Mouse (Mus musculus): ENCODE measurements around the gene Csnk1g1. TPM values are rescaled to one million over a fixed set of nuclear protein-coding genes. Genes with fewer than 3 reads are reported as not detected.
A peak's percentile ranks its signal among the peaks of the same experiment; 100 is the strongest.

Gene Csnk1g1
- polyA plus RNA-seq, 1 experiment from 2014 or later, result 8.4 TPM

DNA sequence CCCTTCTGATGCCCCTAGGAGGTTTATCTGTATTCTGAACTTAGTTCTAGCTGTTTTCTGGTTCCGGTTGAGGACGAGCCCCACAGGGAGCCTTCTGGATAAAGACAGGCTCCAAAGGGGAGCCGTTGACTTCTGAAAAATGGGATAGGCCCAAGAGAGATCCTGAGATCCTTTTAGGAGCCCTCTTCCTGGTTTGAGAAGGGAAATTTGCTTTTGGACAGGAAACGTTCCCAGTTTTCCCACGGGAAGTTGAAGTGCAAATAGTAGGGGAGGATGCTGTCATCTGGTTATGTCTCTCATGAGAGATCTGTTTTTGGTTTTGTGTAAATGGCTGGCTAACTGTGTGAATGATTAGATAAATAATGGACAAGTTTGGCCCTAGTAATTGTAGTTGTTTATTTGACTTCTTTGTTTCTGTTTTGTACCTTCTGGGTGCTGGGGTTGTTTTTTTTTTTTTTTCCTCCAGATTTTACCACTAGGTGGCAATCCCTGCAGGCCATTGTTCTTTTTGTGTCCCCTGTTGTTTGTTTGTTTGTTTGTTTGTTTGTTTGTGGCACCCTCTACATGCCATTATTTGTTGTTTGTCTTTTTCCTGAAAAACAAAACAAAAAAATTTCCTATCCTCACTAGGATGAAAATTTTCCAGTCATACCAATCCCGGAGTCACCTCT lies 141.3 kb downstream of the Csnk1g1 start:
- Histone ChIP-seq H3K4me3 (ENCODE audit: low read depth, low read length) (no peak overlapping the region), H3K4me1 (ENCODE audit: insufficient read depth, low read depth, low read length) (no peaks in the 10 kb centered on the region), H3K27me3 (replicated peaks; ENCODE audit: insufficient read depth, low read length) (no peaks in the 10 kb centered on the region), H3K4me2 (replicated peaks; ENCODE audit: low read depth, low read length) (no peak overlapping the region), H3K36me3 (ENCODE audit: insufficient read depth, low read length) (no peaks in the 10 kb centered on the region), H3K27ac (ENCODE audit: low read length) (no peak overlapping the region), H3K9me3 (ENCODE audit: low read length) (no peaks in the 10 kb centered on the region; the same call in 1 of the 2 replicates), H3K9ac (replicated peaks; ENCODE audit: low read depth) (no peak overlapping the region)
- DNase-seq (ENCODE audit: low spot score), result no peak
- TF ChIP-seq EP300 (IDR thresholded peaks at IDR 0.05) (no peak), CTCF (IDR thresholded peaks at IDR 0.05) (peak; percentile 30)
- no peak for ATAC-seq
- 53% methylated on average over 6 of the region's 6 CpGs for WGBS

DNA sequence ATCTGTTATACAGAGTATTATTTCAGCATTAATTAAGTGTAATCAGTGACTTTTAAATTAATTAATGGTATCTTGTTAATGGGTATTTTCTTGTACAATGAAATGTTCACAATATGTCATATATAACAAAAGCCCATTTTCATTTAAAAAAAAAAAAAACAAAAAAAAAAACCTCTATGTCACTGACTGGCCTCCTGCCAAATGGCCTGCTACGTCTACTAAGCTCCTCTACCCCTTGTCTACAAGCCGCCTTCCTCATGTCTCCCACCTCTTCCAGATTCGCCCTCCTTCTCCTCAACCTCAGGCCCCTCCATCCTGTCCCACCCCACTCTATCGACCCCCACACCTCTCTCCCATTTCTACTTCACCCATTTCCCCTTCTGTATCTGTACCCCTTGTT lies 142.8 kb downstream of the Csnk1g1 start:
- no peak overlapping the region for H3K9ac ChIP-seq (replicated peaks; ENCODE audit: low read depth)

DNA sequence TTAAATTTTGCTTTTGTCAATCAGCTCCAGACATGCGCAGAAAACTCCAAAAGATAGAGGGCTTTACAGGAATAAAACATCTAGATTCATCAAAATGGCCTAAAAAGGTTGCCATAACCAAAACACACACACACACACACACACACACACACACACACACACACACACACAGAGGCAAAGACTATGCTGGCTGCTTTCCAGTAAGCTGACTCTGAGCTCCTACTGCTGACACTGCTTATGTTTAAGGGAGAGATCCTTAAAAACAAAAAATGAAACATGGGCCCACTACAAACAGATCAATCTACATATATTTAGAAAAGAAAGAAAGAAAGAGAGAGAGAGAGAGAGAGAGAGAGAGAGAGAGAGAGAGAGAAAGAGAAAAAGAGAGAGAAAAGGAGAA lies 144.0 kb downstream of the Csnk1g1 start:
- H3K4me1 ChIP-seq (ENCODE audit: insufficient read depth, low read depth, low read length), result no peaks in the 10 kb centered on the region
- DNase-seq (ENCODE audit: low spot score), result no peak
- H3K27me3 ChIP-seq (replicated peaks; ENCODE audit: insufficient read depth, low read length), result no peaks in the 10 kb centered on the region
- H3K9ac ChIP-seq (replicated peaks; ENCODE audit: low read depth), result no peak overlapping the region
- no peak overlapping the region for H3K4me3 ChIP-seq (ENCODE audit: low read depth, low read length)
- TF ChIP-seq CTCF (IDR thresholded peaks at IDR 0.05) (no peak), EP300 (IDR thresholded peaks at IDR 0.05) (no peak)
- WGBS, result 97% methylated on average over 1 of the region's 1 CpGs
- H3K36me3 ChIP-seq (ENCODE audit: insufficient read depth, low read length), result no peaks in the 10 kb centered on the region
- no peak overlapping the region for H3K4me2 ChIP-seq (replicated peaks; ENCODE audit: low read depth, low read length)
- ATAC-seq, result no peak
- no peaks in the 10 kb centered on the region; the same call in 1 of the 2 replicates for H3K9me3 ChIP-seq (ENCODE audit: low read length)
- H3K27ac ChIP-seq (ENCODE audit: low read length), result no peak overlapping the region

More for the DNA sequence above, 142.8 kb downstream of the Csnk1g1 start:
- TF ChIP-seq CTCF (IDR thresholded peaks at IDR 0.05) (no peak), EP300 (IDR thresholded peaks at IDR 0.05) (no peak)
- no peaks in the 10 kb centered on the region; the same call in 1 of the 2 replicates for H3K9me3 ChIP-seq (ENCODE audit: low read length)
- H3K27ac ChIP-seq (ENCODE audit: low read length), result no peak overlapping the region
- ATAC-seq, result no peak
- no peak overlapping the region for H3K4me2 ChIP-seq (replicated peaks; ENCODE audit: low read depth, low read length)
- no peaks in the 10 kb centered on the region for H3K27me3 ChIP-seq (replicated peaks; ENCODE audit: insufficient read depth, low read length)
- H3K4me3 ChIP-seq (ENCODE audit: low read depth, low read length), result no peak overlapping the region
- no peaks in the 10 kb centered on the region for H3K36me3 ChIP-seq (ENCODE audit: insufficient read depth, low read length)
- H3K4me1 ChIP-seq (ENCODE audit: insufficient read depth, low read depth, low read length), result no peaks in the 10 kb centered on the region
- no peak for DNase-seq (ENCODE audit: low spot score)
- 45% methylated on average over 4 of the region's 4 CpGs for WGBS

DNA sequence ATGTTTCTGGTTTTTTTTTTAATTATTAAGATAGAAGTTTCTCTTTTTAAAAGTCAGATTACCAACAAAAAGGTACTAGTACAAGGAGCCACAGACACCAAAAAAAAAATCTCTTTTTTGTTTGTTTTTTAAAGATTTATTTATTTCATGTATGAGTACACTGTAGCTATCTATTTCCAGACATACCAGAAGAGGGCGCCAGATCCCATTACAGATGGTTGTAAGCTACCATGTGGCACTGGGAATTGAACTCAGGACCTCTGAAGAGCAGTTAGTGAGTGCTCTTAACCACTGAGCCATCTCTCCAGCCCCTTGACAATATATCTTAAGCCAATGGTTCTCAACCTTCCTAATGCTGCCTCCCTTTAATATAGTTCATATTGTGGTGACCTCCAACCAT lies 144.9 kb downstream of the Csnk1g1 start:
- H3K4me3 ChIP-seq (ENCODE audit: low read depth, low read length), result no peak overlapping the region
- DNase-seq (ENCODE audit: low spot score) (no peak), ATAC-seq (no peak)
- no peak overlapping the region for H3K4me2 ChIP-seq (replicated peaks; ENCODE audit: low read depth, low read length)
- no peaks in the 10 kb centered on the region for H3K4me1 ChIP-seq (ENCODE audit: insufficient read depth, low read depth, low read length)
- WGBS, result 30% methylated on average over 1 of the region's 1 CpGs
- no peak overlapping the region for H3K9ac ChIP-seq (replicated peaks; ENCODE audit: low read depth)
- no peaks in the 10 kb centered on the region for H3K27me3 ChIP-seq (replicated peaks; ENCODE audit: insufficient read depth, low read length)
- TF ChIP-seq CTCF (IDR thresholded peaks at IDR 0.05), result peak; percentile 25
- TF ChIP-seq EP300 (IDR thresholded peaks at IDR 0.05), result no peak
- H3K36me3 ChIP-seq (ENCODE audit: insufficient read depth, low read length), result no peaks in the 10 kb centered on the region
- no peak overlapping the region for H3K27ac ChIP-seq (ENCODE audit: low read length)
- H3K9me3 ChIP-seq (ENCODE audit: low read length), result no peaks in the 10 kb centered on the region; the same call in 1 of the 2 replicates

DNA sequence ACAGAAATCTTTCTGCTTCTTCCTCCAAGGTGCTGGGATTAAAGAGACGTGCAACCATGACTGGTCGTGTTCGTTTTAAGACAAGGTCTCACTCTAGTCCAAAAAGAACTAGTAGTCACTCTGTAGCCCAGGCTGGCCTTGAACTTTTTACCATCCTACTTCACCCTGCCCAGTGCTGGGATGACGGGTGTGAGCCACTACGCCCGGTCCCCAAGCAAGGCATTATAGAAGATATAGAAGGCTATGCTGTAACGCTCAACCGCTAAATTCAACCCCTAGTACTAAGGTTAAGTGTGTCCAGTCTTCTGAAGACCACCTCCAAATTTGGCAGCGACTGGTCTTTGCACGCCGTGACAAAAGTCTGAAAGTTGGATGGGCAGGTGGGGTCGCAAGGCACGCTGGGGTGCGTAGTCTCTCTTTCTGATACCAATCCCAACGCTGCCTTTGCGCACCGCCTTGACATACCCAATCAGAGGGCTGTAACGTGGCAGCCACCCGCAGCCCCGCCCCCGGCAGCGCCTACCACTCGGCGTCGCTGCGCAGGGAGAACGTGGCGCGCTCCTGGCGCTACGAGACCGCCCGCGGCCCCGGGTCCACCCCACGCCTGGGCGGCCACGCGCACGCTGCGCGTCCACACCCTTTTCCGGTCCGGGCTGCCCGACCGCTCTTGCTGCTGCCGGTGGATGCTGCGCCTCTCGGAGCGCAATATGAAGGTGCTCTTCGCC lies 151.0 kb downstream of the Csnk1g1 start, which contains the start of gene Ppib:
TSS of gene Ppib (plus strand) at position 640 of the 725 bp plus-strand sequence.
- peak; percentile 100 for ATAC-seq

DNA sequence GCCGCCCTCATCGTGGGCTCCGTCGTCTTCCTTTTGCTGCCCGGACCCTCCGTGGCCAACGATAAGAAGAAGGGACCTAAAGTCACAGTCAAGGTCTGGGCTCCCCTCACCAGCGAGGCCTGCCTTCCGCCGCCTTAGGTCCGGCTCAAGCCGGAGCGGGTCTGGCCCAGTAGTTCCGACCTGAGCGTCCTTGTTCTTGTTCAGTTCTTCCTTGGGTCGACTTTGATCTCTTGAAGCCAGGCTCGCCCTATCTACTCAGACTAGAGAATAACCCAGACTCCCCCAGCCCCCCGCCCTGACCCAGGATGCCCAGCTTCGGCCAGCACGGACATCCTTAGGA lies 151.6 kb downstream of the Csnk1g1 start:
- WGBS, result under 1% methylated on average over 20 of the region's 20 CpGs
- H3K9me3 ChIP-seq (ENCODE audit: low read length), result no peaks in the 10 kb centered on the region
- H3K4me3 ChIP-seq (ENCODE audit: low read depth, low read length), result peak overlapping the region; percentile 77
- TF ChIP-seq EP300 (IDR thresholded peaks at IDR 0.05), result no peak
- DNase-seq (ENCODE audit: low spot score) (no peak), ATAC-seq (peak; percentile 70)
- no peaks in the 10 kb centered on the region for H3K27me3 ChIP-seq (replicated peaks; ENCODE audit: insufficient read depth, low read length)
- peak overlapping the region; percentile 78 for H3K9ac ChIP-seq (replicated peaks; ENCODE audit: low read depth)
- peak overlapping the region; percentile 86 for H3K27ac ChIP-seq (ENCODE audit: low read length)
- peaks cover 7% of the 10 kb centered on the region; the same call in 1 of the 2 replicates for H3K36me3 ChIP-seq (ENCODE audit: insufficient read depth, low read length)
- H3K4me2 ChIP-seq (replicated peaks; ENCODE audit: low read depth, low read length), result peak overlapping the region; percentile 72
- H3K4me1 ChIP-seq (ENCODE audit: insufficient read depth, low read depth, low read length), result peaks cover 8% of the 10 kb centered on the region; the same call in 1 of the 2 replicates

More for the DNA sequence above, 151.0 kb downstream of the Csnk1g1 start, which contains the start of gene Ppib:
- Histone ChIP-seq H3K27me3 (replicated peaks; ENCODE audit: insufficient read depth, low read length) (no peaks in the 10 kb centered on the region), H3K4me2 (replicated peaks; ENCODE audit: low read depth, low read length) (peak within 1 kb of the TSS; percentile 72), H3K27ac (ENCODE audit: low read length) (peak within 1 kb of the TSS; percentile 86), H3K36me3 (ENCODE audit: insufficient read depth, low read length) (peaks cover 7% of the 10 kb centered on the region; the same call in 1 of the 2 replicates), H3K4me3 (ENCODE audit: low read depth, low read length) (peak within 1 kb of the TSS; percentile 77), H3K9me3 (ENCODE audit: low read length) (no peaks in the 10 kb centered on the region), H3K4me1 (ENCODE audit: insufficient read depth, low read depth, low read length) (peaks cover 8% of the 10 kb centered on the region; the same call in 1 of the 2 replicates), H3K9ac (replicated peaks; ENCODE audit: low read depth) (peak within 1 kb of the TSS; percentile 78)
- WGBS, result 2% methylated on average over 41 of the region's 51 CpGs
- no peak for TF ChIP-seq EP300 (IDR thresholded peaks at IDR 0.05)
- peak; percentile 48 for TF ChIP-seq CTCF (IDR thresholded peaks at IDR 0.05)
- DNase-seq (ENCODE audit: low spot score), result peak; percentile 99

Measured in lung, postnatal 0 days (tissue).